Mouse (Mus musculus) bone marrow, adult 2 months (tissue): ENCODE results near the gene Kirrel3. TPM values are rescaled to one million over a fixed set of nuclear protein-coding genes. Genes with fewer than 3 reads are reported as not detected.
A peak's percentile ranks its signal among the peaks of the same experiment; 100 is the strongest.

Source experiments
- H3K27ac ChIP-seq: fragments of 200-500 bp; 2 replicates; pipeline ENCODE4 v1.5.1; 2012; ENCODE audit warnings: low read depth, mild to moderate bottlenecking, control low read depth, inconsistent platforms, low read length; ENCODE audit not compliant: control insufficient read depth, poor library complexity, insufficient read depth
- H3K4me1 ChIP-seq: fragments of 200-500 bp; 2 replicates; pipeline ENCODE4 v1.6.1; 2011; ENCODE audit warnings: low read length; ENCODE audit not compliant: control insufficient read depth, insufficient read depth
- H3K4me3 ChIP-seq: fragments of 200-500 bp; replicated peaks from 2 replicates; pipeline ENCODE3; 2011; ENCODE audit warnings: mild to moderate bottlenecking, low read depth, low read length, control low read depth; ENCODE audit not compliant: control insufficient read depth
- CTCF ChIP-seq: fragments of 200-500 bp; IDR thresholded peaks from 2 replicates; pipeline ENCODE4 v1.5.1; 2011; ENCODE audit warnings: low read length, control low read depth; ENCODE audit not compliant: control insufficient read depth, insufficient read depth
- POLR2A ChIP-seq: fragments of 200-500 bp; IDR thresholded peaks from 2 replicates; pipeline ENCODE4 v1.6.1; 2011; ENCODE audit warnings: low read depth, mild to moderate bottlenecking, control low read depth, low read length, borderline replicate concordance; ENCODE audit not compliant: control insufficient read depth
- WGBS: fragments of 180-500 bp; shearing (Covaris S2); methylation state at CpG from one replicate; pipeline ENCODE4 v1.1.7; 2018; 5-methylcytosine and 5-hydroxymethylcytosine counted together
- polyA plus RNA-seq: library from polyadenylated mRNA; stranded (reverse); fragments of >200 nt; gene quantifications from 2 replicates; pipeline ENCODE4 v1.2.4, GENCODE M21; 2011; ENCODE audit warnings: low replicate concordance; ENCODE audit not compliant: missing spikeins, insufficient read depth, insufficient read length

The Kirrel3 gene
- polyA plus RNA-seq, result not detected in 2 replicates

GRCm38 (mm10) chr9:34485759-34486431 lies at the start of gene Kirrel3:
TSS of gene Kirrel3 (plus strand) at chr9:34485894.
- H3K27ac ChIP-seq, result no peak within 1 kb of the TSS
- WGBS, result 3% methylated on average over 35 of the region's 35 CpGs
- no peak for TF ChIP-seq POLR2A
- peak; percentile 10; the same call in 1 of the 2 replicates for TF ChIP-seq CTCF
- H3K4me3 ChIP-seq, result no peak within 1 kb of the TSS
- no peaks in the 10 kb centered on the region for H3K4me1 ChIP-seq

- no peaks in the 10 kb centered on the region for H3K4me1 ChIP-seq
- no peak overlapping the region for H3K27ac ChIP-seq
- TF ChIP-seq POLR2A (no peak), CTCF (no peak)
- H3K4me3 ChIP-seq, result no peak overlapping the region
- WGBS, result 78% methylated on average over 4 of the region's 4 CpGs
Observed at GRCm38 (mm10) chr9:34440721-34441120, 45.0 kb upstream of the Kirrel3 start.

- WGBS, result 58% methylated on average over 4 of the region's 4 CpGs
- Histone ChIP-seq H3K4me3 (no peak overlapping the region), H3K27ac (no peak overlapping the region), H3K4me1 (no peaks in the 10 kb centered on the region)
- TF ChIP-seq CTCF, result no peak
- TF ChIP-seq POLR2A, result no peak
Observed at GRCm38 (mm10) chr9:34443950-34444349, 41.7 kb upstream of the Kirrel3 start.

GRCm38 (mm10) chr9:34446497-34447350 lies 39.0 kb upstream of the Kirrel3 start:
- WGBS, result 81% methylated on average over 15 of the region's 15 CpGs
- Histone ChIP-seq H3K4me3 (no peak overlapping the region), H3K4me1 (no peaks in the 10 kb centered on the region), H3K27ac (no peak overlapping the region)
- TF ChIP-seq POLR2A (no peak), CTCF (no peak)

GRCm38 (mm10) chr9:34447736-34448135 lies 38.0 kb upstream of the Kirrel3 start:
- TF ChIP-seq CTCF (no peak), POLR2A (no peak)
- H3K27ac ChIP-seq, result no peak overlapping the region
- no peaks in the 10 kb centered on the region for H3K4me1 ChIP-seq
- no peak overlapping the region for H3K4me3 ChIP-seq
- WGBS, result 79% methylated on average over 2 of the region's 2 CpGs

GRCm38 (mm10) chr9:34448467-34448866 lies 37.2 kb upstream of the Kirrel3 start:
- no peaks in the 10 kb centered on the region for H3K4me1 ChIP-seq
- H3K27ac ChIP-seq, result no peak overlapping the region
- H3K4me3 ChIP-seq, result no peak overlapping the region
- TF ChIP-seq CTCF, result no peak
- TF ChIP-seq POLR2A, result no peak
- 77% methylated on average over 4 of the region's 4 CpGs for WGBS

- 66% methylated on average over 5 of the region's 5 CpGs for WGBS
- Histone ChIP-seq H3K4me1 (no peaks in the 10 kb centered on the region), H3K4me3 (no peak overlapping the region), H3K27ac (no peak overlapping the region)
- TF ChIP-seq CTCF, result no peak
- TF ChIP-seq POLR2A, result no peak
Observed at GRCm38 (mm10) chr9:34458189-34458588, 27.5 kb upstream of the Kirrel3 start.

- 70% methylated on average over 5 of the region's 5 CpGs for WGBS
- H3K4me1 ChIP-seq, result no peaks in the 10 kb centered on the region
- no peak for TF ChIP-seq POLR2A
- no peak for TF ChIP-seq CTCF
- no peak overlapping the region for H3K4me3 ChIP-seq
- H3K27ac ChIP-seq, result no peak overlapping the region
Observed at GRCm38 (mm10) chr9:34459968-34460367, 25.7 kb upstream of the Kirrel3 start.

GRCm38 (mm10) chr9:34463666-34464065 lies 22.0 kb upstream of the Kirrel3 start:
- TF ChIP-seq CTCF (no peak), POLR2A (no peak)
- H3K4me3 ChIP-seq, result no peak overlapping the region
- 71% methylated on average over 2 of the region's 2 CpGs for WGBS

More at GRCm38 (mm10) chr9:34463666-34464065, 22.0 kb upstream of the Kirrel3 start:
- Histone ChIP-seq H3K27ac (no peak overlapping the region), H3K4me1 (no peaks in the 10 kb centered on the region)
